Mouse (Mus musculus) E14TG2a.4 (cell line): ENCODE data around the gene Ybx1.

ENCODE experiments used
- CTCF ChIP-seq: conservative IDR thresholded peaks from 2 replicates; pipeline ENCODE4 v1.5.1; 2014; ENCODE audit warnings: low read length
- NANOG ChIP-seq: IDR thresholded peaks from 2 replicates; pipeline ENCODE4 v1.6.1; 2014; ENCODE audit warnings: borderline replicate concordance, low read length, mixed read lengths
- POU5F1 ChIP-seq: IDR thresholded peaks from 2 replicates; pipeline ENCODE4 v1.6.1; 2014; ENCODE audit warnings: low read length, borderline replicate concordance

GRCm38 (mm10) chr4:119233256-119233901 is 61.0 kb downstream of the Ybx1 start:
- no peak for TF ChIP-seq POU5F1
- TF ChIP-seq CTCF, result no peak
- no peak for TF ChIP-seq NANOG
